Mouse (Mus musculus): Measurements from ENCODE around the gene Txlnb.
"Not testable (repeated sequence)": the region's sequence is repeated elsewhere in the genome, so short reads cannot be mapped to it uniquely, and the experiment has no call there.

Txlnb gene

DNA sequence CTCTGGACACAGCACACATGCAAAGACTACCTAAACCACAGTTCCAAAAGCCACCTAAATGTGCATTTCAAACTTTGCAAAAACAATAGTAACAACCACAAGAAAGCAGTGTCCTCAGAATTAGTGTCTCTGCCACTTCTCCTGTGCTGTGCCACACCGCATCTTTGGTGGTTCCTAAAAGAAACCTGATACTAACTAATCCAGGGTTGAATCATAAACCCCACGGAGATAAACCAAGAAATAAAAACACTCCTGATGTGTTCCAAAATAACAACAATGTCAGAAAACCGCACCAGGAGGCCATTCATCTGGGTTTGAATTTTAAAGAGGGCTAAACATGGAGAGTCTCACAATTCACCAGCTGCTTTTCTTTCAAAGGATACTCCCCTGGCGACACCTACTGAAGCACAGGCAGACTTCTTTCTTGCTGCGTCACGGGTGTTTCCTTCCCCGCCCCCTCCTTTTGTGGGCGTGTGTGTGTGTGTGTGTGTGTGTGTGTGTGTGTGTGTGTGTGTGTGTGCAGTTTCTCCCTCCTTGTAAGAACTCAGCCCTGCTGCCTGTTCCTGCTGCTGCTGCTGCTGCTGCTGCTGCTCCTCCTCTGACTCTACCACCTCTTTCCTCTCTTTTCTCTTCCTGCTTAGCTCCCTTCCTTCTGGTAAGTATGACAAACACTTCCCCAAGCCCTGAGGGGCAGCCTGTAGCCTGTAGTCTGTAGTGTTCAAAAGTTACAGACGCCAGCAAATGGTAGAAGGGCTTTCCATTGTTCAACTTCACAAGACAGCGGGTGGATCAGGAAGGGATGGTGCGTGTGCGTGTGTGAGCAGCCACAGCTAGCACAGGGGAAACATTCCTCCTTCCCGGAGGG is at the start of gene Txlnb:
Gene Txlnb (plus strand): TSS at position 460 of the 865 bp plus-strand sequence.
- DNase-seq (ENCODE audit: low read depth, low spot score), result peak; percentile 88

DNA sequence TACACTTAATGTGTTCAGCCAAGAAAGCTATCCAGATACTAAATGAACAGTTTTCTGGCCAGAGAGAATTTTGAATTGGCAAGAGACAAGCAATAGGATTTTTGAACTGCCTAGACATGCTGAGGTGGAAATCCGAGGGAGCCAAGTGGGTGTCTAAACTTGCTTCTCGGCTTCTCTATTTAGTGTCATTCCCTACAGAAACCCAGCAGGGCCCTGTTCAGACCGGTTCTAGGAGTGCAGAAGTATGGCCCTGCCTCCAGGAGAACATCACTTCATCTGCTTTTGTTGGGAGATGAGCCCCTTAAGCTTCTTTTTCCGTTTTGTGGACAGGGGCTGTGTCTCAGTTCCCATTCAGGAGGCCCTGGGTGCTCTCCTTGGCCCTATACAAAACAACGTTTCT is 43.5 kb upstream of the Txlnb start:
- no peak for DNase-seq (ENCODE audit: low read depth, low spot score)

DNA sequence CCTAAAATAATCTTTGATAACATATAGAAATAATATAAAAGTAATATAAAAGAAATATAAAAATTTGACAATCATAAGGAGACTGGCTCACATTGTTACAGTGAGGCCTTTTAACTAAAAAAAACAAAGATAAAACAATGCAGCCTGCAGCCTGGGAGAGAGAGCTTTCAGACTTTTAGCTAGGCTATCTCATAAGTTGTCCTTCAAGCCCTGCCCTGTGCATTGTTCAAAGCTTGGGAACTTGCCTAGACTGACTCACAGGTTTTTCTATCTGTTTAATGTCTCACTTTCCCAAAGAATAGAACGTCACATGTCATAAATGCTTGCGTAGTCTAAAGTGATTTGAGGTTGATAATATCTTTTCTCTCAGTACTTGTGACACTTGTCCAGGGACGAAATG is 36.3 kb upstream of the Txlnb start:
- DNase-seq (ENCODE audit: low read depth, low spot score), result no peak

DNA sequence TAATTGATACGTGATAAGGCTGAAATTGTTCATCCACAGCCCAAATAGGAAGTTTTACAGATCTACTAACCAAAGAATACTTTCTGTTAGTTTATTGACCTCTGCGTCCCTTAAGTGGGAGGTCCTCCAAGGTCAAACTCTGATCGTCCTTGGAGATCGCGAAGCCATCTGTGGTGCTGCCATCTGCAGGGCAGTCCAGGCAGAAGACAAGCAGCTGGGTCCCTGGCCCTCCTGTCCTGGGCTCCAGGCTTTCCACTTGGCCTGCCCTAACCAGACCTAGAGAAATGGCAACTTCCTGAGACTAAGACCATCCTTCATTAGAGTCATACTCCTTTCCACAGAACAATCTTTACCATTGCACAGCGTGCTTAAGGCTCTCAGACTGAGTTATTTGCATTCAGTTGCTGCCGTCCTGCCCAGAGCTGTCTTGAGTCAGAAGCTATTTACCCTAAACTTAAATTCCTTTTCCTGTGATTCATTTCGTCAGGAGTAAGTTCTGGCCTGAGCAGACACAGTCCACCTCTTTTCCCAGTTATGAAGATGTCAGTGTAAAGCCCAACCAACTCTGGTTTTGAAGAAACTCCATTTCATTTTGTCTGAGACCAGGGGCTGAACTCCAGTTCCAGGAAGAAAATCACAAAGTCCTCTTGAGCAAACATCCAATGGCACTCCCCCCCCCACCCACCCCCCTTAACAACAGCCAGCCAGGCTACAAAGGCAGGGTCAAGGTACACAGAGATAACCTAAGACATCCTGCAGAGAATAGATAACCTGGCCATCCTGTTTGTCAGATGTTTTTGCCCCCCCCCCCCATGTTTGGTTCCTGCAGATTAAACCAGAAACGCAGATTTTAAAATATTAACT is 35.0 kb upstream of the Txlnb start:
- DNase-seq (ENCODE audit: low read depth, low spot score), result no peak

DNA sequence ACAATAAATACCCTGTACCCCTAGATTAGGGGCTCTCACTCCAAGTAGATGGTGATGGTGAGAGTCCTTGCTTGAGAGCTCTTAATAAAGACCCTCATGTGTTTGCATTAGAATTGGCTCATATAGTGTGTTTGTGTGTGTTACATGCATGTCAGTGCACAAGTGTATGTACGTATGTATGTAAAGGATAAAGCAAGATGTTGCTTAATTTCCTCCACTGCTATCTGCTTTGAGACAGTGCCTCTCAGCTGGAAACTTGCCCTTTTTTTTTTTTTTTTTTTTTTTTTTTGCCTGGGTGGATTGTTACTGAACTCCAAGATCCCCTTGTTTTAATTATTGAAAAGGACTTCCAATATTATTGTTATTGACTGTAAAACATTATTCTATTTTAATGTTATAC is 34.4 kb upstream of the Txlnb start:
- no peak for DNase-seq (ENCODE audit: low read depth, low spot score)

DNA sequence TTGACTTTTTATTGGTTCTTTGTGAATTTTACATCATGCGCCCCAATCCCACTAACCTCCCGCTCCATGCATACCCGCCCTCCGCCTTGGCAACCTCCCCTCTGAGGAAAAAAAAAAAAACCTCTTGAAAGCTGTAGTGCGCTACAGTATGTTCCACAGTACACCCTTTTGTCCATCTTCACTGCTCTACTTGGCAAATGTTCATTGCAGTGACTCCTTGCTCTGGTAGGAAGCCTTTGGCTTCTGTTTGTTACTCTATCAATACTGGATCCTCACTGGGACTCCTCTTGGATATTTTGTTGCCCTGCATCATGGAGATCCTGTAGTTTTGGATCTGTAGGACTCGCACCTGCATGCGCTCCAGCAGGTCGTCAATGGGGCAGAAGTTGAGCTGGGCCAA is 33.1 kb upstream of the Txlnb start:
- no peak for DNase-seq (ENCODE audit: low read depth, low spot score)

DNA sequence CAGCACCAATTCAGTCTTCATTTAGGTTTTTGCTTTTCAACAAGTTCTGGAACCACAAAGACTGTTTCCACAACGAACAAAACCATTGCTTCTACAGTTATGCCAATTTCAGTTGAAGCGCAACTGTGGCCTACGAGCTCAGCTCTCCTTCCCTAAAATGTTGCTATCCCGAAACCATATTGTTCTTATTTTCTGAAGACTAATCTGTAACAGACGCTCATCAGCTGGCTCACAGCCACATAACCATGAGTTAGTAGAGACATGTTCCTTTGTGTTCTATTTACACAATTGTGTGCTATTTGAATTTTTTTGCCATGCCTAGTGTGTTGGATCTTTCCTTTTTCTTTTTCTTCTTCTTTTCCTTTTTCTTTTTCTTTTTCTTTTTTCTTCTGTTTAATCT is 26.2 kb upstream of the Txlnb start:
- DNase-seq (ENCODE audit: low read depth, low spot score), result no peak

DNA sequence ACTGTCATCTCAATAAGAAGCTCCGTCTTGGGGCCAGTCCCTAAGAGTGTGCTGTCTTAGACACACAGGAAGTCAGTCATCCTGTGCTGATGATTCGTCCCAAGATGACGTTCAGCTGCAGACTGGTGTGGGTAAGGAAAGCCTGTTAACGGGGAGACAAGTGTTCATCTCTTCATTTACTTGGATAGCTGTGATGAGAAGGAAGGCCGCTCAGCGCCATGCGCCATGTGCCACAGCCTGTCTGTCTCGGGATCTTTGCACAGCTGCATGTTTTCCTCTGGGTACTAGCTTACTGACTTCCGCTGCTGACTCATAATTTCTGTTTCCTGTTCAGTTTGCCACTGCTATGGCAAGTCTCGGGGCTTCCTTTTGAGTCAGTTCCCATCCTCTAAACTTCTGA is 23.7 kb upstream of the Txlnb start:
- peak; percentile 31 for DNase-seq (ENCODE audit: low read depth, low spot score)

DNA sequence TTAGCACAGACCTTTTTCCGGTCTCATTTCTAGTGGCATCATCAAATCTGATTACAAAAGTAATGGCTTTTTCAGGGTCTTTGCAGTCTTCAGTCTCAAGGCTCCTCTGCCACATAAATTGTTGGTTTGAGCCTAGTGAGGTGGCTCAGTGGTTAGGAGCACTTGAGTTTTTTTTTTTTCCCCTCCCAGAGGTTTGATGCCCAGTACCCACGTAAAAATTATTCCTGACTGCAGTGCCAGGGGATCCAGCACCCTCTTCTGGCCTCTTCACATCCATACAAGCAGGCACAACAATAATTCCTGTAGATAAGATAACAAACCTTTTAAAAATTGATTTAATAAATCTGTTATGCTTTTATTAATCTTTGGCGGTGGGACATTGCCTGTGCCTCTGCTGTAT is 21.7 kb upstream of the Txlnb start:
- DNase-seq (ENCODE audit: low read depth, low spot score), result no peak

DNA sequence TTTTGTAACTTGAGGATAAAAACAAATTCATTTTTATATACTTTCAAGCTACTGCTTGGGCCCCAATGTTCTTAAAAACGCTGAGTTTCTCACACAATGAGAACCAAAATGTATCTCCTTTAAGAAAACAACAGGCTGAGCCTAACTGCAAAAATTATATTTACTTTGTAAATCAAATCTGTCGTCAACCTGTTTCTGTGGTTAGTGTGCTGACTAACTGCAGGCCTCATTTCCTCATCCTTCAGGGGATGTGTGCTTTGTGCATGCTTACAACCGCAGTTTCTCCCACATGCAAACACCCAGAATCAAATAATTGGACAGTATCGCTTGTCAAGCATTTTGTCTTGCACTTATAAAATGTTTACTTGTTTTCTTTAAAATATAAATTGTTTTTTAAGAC is 20.9 kb upstream of the Txlnb start:
- DNase-seq (ENCODE audit: low read depth, low spot score), result peak; percentile 87

DNA sequence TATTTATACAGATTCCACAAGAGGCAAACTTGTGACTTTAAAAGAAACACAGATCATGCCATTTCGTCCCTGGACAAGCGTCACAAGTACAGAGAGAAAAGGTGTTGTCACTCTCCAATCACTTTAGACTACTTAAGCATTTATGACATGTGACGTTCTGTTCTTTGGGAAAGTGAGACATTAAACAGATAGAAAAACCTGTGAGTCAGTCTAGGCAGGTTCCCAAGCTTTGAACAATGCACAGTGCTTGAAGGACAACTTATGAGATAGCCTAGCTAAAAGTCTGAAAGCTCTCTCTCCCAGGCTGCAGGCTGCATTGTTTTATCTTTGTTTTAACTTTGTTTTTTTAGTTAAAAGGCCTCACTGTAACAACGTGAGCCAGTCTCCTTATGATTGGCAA is 19.3 kb upstream of the Txlnb start:
- DNase-seq (ENCODE audit: low read depth, low spot score), result not testable (repeated sequence)

DNA sequence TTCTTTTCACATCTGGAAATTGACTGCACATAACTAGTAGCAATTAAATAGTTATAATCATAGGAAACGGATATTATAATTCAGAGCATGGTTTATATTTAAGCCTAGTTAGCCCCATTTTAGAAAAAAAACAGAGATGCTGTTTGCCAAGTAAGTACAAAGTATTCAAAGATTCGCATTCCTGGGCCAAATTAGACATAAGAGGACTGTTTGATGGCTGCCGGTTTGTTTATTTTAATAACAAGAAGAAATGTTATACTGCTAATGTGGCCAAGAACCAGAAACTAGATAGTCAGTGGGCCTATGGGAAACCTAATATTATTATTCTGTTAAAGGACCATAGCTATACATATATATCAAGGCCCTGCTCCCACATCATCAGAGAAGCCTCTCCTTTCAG is 9.3 kb upstream of the Txlnb start:
- no peak for DNase-seq (ENCODE audit: low read depth, low spot score)

DNA sequence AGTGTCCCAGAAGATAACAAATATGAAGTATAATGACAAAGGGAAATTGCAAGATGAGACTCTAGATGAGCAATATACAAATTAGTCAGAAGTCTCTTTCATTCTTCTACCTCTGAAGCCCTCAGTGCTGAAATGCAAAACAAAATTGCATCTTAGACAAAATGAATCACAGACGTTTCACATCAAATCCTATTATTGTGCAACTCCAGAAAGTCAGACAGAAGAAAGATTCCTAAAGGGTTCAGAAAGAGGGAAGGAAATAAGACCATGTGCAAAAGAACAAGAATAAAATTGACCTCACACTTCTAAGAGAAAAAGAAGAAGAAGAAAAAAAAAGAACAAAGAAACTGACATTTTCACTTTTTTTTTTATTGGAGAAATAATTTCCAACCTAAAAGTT is 8.1 kb upstream of the Txlnb start:
- DNase-seq (ENCODE audit: low read depth, low spot score), result no peak

DNA sequence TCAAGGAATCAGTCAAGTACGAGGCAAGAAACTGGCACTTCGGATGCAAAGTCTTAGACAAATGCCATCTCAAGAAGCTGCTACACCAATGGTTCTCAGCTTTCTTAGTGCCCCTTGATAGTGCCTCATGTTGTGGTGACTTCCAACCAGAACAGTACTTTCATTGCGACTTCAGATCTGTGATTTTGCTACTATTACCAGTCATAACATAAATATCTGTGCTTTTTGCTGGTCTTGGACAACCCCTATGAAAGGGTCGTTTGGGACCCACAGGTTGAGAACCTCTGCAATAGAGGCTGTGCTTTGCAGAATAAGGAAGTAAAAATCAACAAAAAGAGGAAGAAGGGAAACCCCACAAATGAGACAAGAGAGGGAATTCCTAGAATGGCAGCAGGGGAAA is 7.7 kb upstream of the Txlnb start:
- peak; percentile 63 for DNase-seq (ENCODE audit: low read depth, low spot score)

DNA sequence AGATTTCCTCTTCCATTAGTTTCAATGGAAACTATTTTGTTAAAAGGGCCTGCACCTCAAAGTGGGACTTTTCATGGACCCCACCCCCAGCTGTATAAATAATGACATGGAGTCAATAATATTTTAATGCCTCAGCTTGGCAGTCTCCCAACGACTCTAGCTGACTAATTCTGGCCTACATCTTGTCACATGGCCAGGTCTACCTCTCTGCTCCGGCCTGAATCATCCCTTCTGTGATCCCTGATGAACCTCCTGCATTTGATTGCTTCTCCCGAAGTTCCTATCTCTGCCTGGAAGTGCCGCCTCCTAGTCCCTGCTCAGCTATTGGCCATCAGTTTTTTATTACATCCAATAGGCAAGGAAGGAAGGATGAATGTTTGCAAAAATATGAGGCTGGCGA is 2.1 kb upstream of the Txlnb start:
- DNase-seq (ENCODE audit: low read depth, low spot score), result no peak

DNA sequence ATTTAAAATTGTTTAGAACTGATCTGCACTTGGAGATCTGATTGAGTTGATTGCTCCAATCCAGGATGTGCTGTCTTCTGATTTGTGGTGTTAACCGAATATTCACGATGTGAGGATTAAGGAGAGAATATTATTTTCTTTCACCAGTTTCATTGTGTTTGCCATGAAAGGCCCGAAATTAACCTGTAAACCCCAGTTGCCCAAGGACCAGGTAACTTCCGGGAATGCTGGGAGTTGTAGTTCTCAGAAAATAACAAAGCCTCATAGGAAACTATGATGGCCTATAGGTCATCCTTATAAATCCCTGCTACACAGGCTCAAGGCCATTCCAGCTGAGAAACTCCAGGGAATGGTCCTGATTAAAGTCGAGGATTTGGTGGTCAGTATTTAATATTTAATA is 1.6 kb upstream of the Txlnb start:
- no peak for DNase-seq (ENCODE audit: low read depth, low spot score)

DNA sequence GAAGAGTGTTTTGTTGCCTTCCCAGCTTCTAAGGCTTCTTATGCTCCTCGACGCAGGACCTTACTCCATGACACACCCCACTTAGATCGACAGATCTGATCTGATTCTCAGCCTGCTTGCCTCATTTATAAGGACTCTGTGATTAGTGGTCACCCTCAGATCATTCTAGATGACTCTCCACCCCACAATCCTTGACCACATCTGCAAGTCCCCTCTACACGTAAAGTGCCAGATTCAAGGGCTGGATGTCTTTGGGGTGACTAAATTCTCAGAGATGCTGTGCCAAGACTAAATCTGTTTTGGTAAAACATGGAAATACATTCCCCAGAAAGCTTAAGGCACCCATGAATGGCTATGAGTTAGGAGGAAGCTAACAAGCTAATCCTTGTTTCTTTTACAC is 799 bp upstream of the Txlnb start:
- DNase-seq (ENCODE audit: low read depth, low spot score), result no peak

DNA sequence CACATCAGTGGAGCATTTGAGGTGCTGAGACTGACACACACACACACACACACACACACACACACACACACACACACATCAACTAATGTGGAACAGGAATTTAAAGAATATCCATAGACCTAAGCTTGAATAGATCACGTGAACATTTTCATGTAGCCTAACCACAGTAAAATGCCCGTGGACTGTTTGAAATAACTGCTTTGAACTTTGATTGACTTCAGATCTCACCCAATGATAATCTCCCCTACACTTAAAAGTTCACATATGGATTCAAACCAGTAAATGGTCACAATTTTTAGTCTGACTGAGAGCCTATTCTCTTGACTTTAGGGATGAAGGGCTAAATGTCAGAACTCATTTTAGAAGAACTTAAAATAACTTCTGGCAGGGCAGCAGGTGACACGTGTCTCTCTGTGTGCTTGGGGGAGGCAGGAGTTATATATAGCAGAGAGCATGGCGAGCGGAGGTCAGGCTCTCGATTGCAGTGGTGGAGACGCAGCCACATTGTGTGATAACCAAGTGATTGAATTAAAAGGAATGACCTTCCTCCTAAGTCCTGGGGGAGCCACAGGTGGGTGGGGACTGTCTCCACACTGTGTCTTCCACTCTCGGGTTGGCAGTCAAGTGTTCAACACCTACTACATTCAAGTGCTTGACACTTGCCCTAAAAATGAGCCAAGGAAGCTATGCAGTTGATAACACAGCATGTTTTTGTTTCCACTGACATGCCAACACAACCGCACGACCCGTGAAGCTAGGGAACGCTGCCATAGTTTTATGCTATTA is 1.0 kb downstream of the Txlnb start:
- peak; percentile 75 for DNase-seq (ENCODE audit: low read depth, low spot score)

DNA sequence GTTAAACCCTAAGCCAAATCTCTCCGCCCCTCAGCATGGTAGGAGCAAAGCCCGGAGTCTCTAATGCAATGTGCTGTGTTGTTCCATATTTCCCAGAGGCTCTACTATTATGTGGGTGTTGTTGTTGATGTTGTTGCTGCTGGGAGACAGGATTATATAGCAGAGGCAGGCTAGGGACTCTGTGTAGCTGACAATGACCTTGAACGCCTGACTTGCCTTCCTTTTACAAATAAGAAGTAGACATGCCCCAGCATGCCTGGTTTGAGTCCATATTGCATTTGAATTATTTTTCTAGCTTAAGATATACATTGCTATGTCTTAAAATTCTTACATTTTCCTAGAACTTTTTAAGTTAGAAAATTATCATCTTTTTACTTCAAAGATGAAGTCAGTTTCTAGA is 1.7 kb downstream of the Txlnb start:
- DNase-seq (ENCODE audit: low read depth, low spot score), result no peak

DNA sequence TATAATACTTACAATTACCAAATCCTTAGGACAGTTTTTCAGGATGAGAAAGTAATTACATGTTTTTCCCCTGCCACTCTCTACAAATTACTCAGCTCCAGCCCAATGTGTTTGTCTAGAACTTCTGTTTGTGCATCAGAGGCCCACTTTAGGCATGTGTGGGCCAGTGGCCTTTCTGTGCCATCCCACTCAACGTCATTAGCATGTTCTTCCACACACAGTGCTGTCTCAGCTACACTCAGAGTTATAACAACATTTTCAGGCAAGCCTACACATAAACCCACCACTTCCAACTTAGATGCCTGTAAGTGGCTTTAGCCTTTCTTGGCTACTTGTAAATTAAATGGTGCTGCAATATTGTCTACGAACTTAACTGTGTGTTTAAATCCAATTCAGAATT is 5.8 kb downstream of the Txlnb start:
- no peak for DNase-seq (ENCODE audit: low read depth, low spot score)

DNA sequence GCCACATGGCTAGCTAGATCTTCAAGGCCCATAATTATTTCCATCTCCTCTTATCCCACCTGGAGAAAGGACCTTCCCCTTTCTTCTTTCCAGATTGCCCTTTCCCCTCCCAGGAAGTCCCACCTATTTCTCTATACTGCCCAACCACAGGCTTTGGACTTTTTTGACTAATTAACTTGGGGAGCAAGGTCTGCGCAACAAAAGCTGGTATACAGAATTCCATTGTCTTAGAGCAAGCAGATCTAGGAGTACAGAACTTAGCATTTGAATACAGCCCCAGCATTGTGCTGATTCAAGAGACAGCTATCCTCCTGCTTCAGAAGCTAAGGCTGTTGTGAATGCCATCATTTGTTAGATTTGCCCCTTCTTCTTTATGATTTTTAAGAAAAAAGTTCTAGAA is 12.5 kb downstream of the Txlnb start:
- DNase-seq (ENCODE audit: low read depth, low spot score), result no peak

DNA sequence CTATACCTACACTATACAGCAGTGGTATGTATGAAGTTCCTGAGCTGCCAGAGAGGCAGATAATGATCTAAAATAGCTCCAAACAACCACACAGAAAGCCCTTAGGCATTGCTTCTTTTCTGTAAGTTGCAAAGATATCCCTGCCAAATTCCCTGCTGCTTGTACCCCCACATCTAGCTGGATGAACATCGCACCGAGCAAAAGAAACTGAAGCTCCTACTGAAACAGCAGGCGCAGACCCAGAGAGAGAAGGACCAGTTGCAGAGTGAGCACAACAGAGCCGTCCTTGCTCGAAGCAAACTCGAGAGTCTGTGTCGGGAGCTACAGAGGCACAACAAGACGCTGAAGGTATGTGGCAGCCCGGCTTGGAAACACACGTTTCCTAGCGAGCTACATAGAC is 19.0 kb downstream of the Txlnb start:
- no peak for DNase-seq (ENCODE audit: low read depth, low spot score)
